Mouse (Mus musculus): ENCODE data around the gene Eef1a2.
A peak's percentile ranks its signal among the peaks of the same experiment; 100 is the strongest.

Gene Eef1a2

DNA sequence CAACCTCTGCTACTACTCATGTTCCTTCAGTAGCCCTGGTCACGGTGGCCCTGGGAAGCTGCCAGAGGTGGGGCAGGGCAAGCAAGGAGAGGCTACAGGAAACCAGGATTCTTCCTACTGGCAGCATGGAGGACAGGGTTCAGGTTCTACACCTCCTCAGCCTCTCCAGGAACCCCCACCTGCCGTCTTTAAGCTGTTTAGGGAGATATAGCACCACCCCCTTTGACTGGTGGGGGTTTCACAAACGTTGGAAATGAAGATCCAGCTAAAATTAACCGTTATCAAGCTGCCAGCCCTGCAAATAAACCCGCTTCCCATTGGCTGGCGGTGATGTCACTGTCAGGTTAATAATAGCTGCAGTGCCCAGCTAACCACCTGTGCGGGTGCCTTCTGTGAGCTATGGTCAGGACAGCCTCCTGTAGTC is 2.3 kb upstream of the Eef1a2 start:
- peak; percentile 98 for DNase-seq (ENCODE audit: low read depth, low spot score)

DNA sequence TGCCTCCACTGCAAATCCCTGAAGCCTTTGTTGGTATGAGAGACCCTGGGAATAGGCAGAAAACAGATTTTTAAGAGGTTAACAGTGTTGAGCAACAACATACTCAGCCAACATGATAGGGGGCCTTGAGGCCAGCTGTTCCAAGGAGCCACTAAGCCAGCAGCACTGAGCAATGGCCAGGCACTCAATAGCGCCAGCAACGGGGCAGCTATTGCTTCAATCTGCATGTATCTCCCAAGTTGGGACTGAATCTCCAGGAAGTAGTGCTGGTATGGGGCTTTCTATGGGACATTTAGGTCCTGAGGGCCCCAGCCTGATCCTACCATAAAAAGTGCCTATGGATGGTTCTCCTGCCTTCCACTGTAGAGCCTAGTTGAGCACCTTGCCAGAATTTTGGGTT is 1.7 kb upstream of the Eef1a2 start:
- DNase-seq (ENCODE audit: low read depth, low spot score): peak; percentile 15

DNA sequence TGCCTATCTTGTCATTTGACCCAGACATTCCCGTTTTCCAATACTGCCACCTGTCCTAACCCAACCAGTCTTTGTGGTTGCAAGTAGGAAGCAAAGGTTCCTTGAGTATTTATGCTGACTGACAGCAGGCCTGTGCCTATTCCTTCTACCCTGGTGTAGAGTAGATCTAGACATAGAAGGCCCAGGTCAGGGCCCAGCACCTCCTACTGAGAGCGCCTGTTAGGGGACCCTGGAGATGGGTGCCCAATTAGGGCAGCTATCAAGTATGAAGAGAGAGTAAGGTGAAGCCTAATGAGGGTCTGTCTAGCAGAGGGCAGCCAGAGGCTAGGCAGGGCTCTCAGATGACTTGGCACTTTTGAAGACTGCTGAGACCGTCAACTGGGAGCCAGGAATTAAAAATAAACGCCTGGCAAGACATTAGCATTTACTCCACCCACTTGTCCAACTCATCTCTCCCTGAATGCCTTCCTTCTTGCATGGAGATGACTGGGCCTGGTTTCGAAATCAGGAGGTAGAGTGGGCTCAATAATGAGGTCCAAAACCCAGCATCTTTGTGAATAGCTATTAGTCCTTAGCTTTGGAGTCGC is 995 bp upstream of the Eef1a2 start:
- DNase-seq (ENCODE audit: low read depth, low spot score): peak; percentile 83

DNA sequence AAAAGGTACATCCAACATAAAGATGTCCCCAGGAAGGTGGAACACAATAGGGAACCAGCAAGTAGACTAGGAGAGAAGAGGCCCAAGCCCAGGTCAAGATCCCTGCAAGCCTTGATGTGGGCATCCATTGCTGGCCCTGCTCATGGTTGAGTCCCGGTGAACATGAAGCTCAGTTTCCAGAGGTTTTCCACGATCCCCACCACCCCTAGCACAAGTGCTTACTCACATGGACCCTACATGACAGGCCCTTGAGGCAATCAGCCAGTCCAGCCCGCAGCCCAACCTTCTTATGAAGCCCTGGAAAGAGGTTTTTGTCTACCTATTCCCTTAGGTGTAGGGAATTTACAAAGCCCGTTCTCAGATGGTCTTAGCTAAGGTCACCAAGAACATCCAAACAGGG is 366 bp upstream of the Eef1a2 start:
- DNase-seq (ENCODE audit: low read depth, low spot score): no peak

DNA sequence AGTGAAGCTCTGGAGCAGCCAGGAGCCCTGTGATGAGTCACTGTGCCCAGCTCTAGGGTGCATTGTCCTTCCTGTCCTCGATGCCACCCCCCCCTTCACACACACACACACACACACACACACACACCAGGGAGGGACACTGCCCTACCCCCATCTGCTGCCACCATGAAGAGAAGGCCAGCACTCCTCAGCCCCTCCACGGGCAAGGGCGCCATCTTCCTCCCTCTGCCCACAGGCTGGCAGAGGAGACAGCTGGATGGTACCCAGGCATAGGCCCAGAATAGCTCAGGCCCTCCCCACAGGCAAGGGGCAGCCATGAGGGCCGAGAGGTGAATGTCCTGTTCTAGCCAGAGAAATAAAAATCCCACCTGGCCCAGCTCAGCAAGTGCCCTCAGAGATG is 1.0 kb downstream of the Eef1a2 start:
- DNase-seq (ENCODE audit: low read depth, low spot score): peak; percentile 93

DNA sequence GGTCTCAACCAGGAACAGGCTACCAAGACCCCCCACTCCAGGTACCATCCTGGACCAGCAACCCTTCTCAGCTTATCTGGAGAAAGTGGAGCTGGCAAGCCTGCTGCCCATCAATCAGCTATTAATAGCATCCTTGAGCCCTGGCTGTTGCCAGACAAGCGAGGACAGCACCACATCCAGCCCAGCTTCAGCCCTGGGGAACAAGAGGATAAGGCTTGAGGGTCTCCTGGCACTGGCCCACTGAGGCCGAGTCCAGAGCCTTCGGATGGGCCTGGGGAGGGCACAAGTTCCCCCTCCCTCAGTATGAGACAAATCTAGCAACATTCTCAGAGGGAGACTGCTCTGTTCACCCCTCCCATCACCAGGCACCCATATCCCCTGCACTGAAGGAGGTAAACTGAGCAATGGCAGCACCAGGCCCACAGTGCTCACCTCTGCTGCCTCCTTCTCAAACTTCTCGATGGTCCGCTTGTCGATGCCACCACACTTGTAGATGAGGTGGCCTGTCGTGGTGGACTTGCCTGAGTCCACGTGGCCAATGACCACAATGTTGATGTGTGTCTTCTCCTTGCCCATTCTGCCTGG is 1.9 kb downstream of the Eef1a2 start:
- no peak for DNase-seq (ENCODE audit: low read depth, low spot score)

DNA sequence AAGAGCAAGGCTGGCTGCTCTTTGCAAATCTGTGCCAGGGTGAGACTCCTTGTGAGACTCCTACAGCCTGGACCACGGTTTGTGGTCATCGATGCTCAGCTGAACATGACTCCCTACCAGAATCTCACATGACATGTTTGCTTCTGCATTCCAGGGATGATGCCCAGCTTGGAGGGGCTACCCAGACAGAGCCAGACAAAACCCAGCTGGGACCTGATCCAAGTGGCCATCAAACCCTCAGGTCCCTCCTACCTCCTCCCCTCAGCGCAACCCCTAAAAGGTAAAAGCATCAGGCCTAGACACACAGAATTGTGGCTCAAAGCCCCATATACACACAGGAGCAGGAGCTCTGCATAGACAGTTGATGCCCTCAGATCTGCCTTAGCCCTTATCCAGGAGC is 2.5 kb downstream of the Eef1a2 start:
- no peak for DNase-seq (ENCODE audit: low read depth, low spot score)

DNA sequence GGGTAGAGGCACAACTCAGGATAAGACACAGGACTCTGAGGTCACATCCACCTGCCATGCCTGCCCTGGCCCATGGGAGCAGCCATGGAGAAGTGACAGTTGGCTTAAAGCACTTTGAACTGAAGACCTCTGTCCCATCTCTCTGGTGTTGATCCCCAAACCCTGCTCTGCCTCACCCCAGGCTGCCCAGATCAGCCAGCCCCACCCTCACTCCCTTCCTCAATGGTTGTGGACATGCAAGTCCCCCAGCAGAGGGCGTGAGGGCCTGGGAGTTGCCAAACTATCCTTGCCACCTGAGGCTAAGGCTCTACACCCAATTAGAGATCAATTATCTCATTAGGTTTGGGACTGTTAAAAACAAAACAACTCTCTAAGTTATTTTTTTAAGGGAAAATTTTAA is 3.0 kb downstream of the Eef1a2 start:
- peak; percentile 81 for DNase-seq (ENCODE audit: low read depth, low spot score)

DNA sequence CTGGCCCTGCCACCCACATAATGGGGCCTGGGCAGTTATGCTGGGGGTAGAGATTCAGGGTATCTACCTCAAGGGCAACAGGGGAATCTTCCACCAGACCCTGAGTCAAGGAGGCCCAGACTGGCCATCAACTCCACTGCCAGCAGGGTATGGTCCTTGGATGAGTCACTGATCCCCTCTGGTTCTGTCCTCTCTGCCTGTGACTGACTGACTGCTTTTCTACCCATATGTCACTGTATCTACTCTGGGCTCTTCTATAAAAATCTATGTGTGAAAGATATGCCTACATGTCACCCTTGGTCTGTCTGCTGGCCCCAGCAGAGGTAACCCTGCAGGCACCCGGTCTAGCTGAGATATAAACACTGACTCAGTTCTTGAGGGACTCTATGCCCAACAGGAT is 3.7 kb downstream of the Eef1a2 start:
- DNase-seq (ENCODE audit: low read depth, low spot score): no peak

DNA sequence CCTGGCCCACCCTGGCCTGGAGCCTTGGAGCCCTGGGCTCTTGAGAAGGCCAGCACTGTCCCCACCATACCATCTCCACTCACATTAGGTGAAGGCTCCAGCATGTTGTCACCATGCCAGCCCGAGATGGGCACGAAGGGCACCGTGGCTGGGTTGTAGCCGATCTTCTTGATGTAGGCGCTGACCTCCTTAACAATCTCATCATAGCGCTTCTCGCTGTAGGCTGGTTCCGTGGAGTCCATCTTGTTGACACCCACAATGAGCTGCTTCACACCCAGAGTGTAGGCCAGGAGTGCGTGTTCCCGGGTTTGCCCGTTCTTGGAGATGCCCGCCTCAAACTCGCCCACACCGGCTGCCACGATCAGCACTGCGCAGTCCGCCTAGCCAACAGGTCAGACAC is 4.1 kb downstream of the Eef1a2 start:
- DNase-seq (ENCODE audit: low read depth, low spot score): peak; percentile 53

DNA sequence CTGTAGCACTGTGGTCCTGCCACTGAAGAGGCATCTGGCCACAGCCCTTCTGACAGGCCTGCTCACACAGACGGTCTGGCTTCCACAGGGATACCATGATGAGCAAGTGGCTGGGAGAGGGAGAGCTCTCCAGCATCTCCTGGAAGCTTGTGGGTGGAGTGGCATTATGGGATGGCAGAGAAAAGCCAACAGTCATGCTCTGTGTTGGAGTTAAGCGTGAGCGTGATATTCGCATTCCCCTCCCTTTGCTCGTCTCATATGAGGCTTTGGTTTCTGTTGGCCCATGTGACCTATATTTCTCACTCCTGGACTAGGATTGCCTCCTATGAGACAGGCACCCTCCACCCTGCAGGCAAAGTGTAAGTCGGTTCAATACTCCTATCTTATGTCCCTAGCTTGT is 6.5 kb downstream of the Eef1a2 start:
- DNase-seq (ENCODE audit: low read depth, low spot score): peak; percentile 91

DNA sequence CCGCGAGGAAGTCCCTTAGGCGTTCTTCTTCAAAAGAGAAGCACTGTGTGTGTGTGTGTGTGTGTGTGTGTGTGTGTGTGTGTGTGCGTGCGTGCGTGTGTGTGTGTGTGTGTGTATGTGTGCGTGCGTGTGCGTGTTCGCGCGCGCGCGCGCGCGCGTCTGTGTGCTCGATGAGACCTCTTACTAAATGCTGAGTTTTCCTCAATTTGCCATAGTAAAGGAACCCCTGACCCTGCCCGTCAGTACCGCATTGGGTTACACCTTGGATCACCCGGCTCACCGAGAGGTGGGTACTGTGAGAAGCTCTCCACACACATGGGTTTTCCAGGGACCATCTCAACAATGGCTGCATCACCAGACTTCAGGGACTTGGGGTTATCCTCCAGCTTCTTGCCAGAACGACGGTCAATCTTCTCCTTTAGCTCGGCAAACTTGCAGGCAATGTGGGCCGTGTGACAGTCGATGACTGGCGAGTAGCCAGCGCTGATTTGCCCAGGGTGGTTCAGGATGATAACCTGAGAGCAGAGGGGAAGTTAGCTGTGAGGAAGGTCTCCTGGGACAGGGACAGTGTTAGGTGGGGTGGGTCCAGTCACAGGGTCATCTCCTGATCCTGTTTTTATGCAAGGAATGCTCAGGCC is 8.4 kb downstream of the Eef1a2 start:
- DNase-seq (ENCODE audit: low read depth, low spot score): peak; percentile 47

DNA sequence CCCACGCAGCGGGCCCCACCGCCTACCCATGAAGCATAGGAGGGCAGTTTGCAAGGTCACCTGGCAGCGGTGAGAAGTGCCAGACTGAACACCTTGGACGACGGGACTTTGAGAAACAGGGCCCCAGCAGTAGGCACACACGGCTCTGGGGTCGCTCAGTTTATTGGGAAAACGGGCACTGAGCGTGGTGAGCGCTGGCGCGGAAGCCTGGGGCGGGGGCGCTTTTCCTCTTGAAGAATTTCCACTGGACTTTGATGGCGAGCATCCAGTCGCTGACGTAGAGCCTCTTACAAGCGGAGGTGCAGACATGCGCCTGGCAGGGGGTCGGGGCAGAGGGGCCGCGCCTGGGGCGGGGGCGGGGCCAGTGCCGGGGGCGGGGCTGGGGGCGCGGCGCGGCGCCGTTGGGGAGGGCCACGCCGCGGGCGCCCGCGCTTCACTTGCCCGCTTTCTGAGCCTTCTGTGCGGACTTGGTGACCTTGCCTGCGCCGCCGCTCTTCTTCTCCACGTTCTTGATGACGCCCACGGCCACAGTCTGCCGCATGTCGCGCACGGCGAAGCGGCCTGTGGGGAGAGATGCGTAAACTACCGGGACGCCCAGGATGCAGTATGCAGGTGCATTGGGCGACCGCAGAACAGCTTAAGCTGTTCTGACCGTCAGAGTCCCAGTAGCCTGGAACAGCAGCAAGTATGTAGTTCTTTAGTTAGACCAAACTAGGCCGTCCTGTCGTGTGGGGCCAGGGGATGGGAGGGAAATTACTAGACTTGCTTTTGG is 9.1 kb downstream of the Eef1a2 start:
- DNase-seq (ENCODE audit: low read depth, low spot score): peak; percentile 67

DNA sequence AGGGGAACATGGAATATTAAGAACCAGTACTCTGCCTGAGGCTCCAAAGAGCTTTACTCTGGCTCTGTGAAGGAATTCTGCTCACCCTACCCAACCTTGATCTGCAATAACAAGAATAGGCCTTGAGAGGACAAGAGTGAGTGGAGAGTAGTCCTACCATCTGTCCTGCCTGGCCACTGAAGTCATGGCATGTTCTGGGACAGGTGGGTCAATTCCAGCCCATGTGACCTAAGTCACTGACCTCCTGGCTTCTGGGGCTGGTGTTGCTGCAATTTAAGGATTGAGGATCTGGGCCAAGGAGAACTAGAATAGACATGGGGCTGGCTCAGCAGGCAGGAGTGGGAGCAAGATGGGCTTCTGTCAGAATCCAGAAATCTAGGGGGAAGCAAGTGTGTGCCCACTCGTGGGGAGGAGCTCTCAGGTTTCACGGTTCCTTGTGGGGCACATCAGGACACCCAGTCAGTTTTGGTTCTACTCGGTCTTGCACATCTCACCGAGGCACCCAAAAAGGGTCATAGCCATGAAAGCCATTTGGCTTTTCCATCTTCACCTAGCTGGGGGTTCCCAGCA is 9.8 kb downstream of the Eef1a2 start:
- peak; percentile 58 for DNase-seq (ENCODE audit: low read depth, low spot score)

DNA sequence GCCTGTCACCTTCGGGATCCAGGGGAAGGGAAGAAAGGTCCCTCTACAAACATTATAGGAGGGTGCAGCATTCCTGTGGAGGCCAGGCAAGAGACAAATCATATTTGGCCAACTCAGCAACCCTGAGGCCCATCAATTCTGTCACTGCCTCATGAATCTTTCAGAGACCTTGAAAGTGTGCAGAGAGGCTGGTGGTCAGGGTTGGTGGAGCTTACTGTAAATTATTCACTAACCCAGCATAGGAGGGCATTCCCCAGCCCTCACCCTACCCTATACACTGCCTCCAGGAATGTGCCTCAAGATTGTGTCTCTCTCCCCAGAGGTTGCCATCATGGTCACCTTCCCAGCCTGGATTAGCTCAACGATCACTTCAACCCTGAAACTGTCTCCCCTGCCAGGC is 12.1 kb downstream of the Eef1a2 start:
- DNase-seq (ENCODE audit: low read depth, low spot score): no peak

DNA sequence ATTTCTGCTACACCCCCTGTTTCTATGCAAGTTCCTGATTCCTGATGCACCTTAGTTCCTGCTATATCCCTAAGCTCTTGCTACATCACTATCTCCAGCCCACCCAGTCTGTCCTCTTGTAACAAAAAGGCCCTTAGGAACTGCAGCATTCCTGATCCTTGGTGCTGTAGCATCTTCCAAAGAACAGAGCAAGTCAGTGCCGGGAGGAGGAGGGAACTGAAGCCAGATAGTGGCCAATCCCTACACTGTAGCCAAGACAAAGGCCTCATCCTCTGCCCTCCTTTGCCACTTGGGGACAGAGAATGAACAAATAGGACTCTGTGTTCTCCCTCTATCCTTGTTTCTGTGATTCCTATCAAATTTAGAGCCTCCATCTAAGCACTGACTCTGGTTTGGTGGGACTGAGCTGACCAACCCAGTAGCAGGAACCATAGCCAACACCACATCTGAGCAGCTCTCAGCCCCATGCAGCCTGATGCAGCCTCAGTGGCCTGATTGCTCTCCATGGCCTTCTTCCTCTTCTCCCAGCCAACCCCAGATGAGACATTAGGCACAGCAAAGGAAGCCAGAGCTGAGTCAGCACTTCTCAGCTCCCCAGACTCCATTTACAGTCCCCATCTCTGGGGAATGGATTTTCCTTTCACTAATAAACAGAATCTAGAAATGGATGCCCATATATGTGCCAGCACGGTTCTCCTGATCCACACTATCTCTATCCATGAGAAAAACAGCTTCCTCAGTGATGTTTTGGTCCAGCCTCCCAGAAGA is 13.1 kb downstream of the Eef1a2 start:
- DNase-seq (ENCODE audit: low read depth, low spot score): peak; percentile 67

DNA sequence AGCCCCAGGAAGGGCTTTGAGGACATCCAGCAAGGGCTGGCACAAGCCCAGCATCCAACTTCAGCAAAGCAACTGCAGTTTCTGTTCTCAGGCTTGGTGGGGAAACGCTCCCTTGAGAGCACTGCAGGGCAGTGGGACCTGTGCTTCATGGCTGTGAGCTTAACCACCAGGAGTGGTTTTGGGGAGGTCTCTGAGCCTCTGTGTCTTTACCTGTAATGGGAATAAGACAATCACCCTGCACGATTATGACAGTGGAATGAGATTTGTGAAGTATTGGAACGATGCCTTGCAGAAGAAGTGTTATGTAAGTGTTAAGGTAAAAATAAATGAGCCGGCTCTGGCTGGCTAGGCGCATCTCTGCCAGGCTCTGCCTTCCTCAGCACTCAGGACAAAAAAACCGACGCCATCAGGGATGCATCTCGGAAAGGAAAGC is 14.1 kb downstream of the Eef1a2 start:
- DNase-seq (ENCODE audit: low read depth, low spot score): peak; percentile 91

DNA sequence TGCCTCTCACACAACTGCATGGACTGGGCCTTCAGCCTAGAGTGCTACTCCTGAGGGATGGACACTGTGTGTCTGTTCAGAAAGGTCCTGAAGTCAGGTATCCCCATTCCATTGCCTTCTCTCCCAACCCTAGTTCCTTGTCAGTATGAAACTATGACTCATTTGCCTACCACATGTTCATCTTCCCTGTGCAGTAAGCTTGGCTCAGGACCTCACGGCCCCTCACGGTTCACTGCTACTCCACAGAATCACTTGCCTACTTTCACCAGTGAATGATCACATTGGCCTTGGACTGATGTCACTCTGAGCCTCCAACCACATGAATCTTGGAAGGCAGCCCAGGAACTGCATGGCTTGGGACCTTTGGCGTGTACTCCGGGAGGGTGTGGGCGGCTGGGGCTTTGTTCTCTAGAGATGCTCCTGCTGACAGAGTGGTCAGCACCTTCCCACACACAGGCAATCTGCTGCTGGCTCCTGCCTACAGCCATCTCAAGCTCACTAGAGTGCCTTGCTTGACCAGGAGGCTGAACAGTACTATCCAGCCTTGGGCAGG is 17.1 kb downstream of the Eef1a2 start:
- DNase-seq (ENCODE audit: low read depth, low spot score): peak; percentile 92

DNA sequence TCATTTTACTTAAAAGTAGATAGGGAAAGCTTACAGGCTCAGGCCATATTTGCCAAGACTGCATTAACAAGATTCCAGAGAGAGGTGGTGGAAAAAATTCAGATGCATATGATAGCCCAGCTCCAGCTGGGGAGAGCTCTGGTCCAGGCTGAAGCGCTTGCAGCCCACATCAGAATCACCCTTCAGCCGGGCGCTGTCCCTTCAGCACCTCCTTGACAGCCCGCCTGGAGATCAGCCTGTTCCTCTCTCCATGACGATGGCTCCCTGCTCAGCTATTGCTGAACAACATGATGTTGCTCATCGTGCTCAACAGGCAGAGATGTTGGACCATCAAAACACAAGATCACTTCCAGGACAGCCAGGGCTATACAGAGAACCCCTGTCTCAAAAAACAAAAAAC is 19.9 kb downstream of the Eef1a2 start:
- DNase-seq (ENCODE audit: low read depth, low spot score): no peak

DNA sequence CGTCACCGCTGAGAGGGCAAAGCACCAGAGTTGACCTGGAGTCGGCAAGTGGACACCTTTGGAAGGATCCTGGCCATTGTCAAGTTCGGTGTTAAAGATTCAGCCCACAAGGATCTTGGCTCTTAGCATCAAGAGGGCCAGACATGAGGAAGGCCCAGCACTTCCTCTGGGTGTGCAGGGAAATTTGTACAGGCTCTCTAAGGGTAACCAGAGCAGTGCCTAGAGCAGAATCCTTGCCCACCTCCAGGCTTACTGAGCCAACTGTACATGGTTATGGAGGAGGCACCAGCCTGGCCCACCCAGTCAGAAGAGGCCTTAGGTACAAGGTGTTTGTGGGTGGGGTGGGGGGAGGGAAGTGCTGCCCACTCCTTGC is 21.4 kb downstream of the Eef1a2 start:
- no peak for DNase-seq (ENCODE audit: low read depth, low spot score)
